Mouse (Mus musculus) NIH3T3 (cell line): ENCODE results near the gene Aadacl3.

Experiments used
- DNase-seq: peaks from one replicate; pipeline ENCODE4 v3.0.0-alpha.2; 2012; ENCODE audit warnings: low read depth

The Aadacl3 gene

DNA sequence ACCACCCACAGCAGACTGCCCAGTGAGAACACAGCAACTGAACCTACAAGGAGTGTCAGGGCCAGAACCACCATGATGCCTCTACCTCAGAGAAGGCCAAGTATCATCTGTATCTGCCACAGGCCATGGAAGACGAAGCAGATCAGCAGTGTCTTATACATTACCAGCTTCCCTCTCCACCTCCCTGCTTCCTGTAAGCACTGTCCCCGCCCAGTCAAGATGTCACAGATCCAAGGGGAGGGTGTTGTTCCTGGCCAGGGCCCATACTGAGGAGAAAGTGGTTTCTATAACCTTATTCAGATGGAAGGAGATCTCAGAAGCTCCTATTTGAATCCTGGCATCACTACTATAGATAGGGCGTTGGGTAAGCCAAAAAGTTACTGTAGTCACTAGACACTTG lies at the start of gene Aadacl3:
Aadacl3 (minus strand) TSS at position 101 of the 400 bp plus-strand sequence.
- no peak for DNase-seq

GRCm38 (mm10) chr4:144506518-144506917 lies 43.0 kb upstream of the Aadacl3 start:
- peak; percentile 15 for DNase-seq

- no peak for DNase-seq
Observed at GRCm38 (mm10) chr4:144493331-144493730, 29.8 kb upstream of the Aadacl3 start.

DNA sequence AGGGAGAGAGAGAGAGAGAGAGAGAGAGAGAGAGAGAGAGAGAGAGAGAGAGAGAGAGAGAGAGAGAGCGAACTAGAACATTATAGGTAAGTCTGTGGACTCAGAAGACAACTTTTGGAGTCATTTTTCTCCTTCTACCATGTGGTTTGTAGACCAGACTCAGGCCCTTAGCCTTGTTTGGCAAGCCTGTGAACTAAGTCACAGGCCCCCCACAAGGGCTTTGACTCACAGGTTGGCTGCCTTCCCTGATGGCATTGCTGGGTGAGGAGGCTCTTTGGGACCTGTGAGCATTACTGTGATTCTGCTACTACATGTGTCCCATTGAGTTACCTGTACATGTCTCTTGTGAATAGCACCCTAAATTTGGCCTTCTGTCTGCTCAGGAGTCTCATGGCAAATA lies 4.5 kb upstream of the Aadacl3 start:
- peak; percentile 3 for DNase-seq

DNA sequence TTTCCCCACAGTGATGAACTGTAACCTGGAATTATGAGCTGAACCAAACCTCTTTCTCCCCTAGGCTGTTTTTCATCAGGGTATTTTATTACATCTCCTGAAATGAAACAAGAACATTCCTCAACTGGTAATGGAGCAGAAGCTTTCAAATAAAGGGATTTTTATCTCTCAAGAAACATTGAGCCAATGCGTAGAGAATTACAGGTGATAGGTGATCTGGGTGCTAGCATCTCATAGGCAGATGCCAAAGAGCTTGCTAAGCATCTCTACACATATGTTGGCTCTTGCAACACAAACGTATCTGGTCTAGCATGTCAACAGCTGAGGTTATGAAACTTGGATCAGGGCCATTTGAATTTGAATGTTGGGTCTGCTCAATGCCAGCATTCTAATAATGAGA lies 1.6 kb upstream of the Aadacl3 start:
- no peak for DNase-seq

DNA sequence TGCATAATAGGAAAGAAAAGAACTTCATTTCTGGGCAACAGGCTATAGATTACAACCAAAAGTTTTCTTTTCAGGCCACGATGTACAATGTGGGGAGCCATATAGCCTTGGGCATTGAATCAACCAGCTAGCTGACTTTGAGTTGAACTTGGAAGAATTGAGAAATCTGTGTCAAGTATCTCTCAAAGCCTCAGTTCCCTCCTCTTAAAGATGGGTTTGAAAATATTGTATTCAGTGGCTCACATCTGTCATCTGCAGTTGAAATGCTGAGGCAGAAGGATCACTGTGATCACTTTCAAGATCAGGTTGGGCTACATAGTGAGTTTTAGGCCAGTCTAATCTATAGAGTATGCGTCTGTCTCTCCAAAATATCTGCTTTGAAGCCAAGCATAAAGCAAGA lies 10.3 kb downstream of the Aadacl3 start, which contains the start of gene Gm9944:
Gm9944 (minus strand) TSS at position 101 of the 400 bp plus-strand sequence.
- DNase-seq: no peak

DNA sequence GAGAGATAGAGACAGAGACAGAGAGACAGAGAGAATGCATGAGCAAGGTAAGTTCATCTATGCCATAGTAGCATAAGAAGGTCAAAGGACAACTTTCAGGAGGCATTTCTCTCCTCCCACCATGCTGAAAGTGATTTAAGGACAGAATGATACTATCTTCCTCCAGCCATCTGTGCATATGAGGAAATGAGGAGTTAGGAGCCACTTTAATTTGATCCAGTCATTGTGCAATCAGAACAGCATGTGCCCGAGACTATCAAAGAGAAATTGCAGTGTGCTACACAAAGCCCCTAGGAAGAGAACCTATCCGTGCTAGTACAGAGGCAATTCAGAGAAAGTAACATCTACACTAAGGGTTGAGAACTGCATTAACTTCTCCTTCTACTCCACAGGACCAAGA lies 15.0 kb downstream of the Aadacl3 start:
- DNase-seq: no peak

GRCm38 (mm10) chr4:144441582-144441981 lies 22.0 kb downstream of the Aadacl3 start:
- no peak for DNase-seq

GRCm38 (mm10) chr4:144441095-144441494 lies 22.5 kb downstream of the Aadacl3 start:
- DNase-seq: no peak

DNA sequence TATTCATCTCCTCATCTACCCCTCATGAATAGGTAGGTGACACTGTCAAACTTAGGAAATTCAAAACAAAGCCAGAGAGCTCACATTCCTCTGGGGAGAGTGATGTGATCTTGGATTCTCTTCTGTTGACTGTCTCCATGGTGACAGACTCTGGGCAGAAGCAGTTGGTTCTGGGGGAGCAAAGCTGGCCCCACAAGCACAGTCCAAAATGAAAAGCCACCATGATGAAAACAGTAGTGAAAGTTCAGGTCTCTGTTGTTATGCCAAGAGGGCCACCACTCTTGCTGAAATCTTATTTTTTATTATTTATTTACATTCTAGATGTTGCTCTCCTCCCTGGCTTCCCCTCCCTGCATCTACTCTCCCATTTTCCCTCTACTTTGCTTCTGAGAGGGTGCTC lies 24.9 kb downstream of the Aadacl3 start, which contains the start of gene 1700012P22Rik:
1700012P22Rik (minus strand) TSS at position 101 of the 400 bp plus-strand sequence.
- DNase-seq: no peak

DNA sequence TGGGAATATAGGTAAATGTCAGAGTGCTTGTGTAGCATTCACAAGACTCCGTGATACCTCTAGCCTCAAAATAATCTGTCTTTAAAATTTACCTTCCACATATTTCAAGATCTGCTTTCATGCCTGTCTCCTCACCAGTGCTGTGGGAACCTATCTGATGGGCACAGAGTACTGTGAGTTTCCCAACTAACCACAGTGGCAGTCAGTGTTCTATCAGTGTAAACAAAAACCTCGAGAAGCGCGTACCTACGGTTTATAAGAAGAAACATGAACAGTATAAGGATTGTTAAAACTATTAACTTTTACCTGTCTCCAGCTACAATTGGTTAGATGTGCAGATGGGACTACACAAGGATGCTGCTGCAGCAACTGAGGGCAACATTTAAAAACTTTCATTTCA lies 30.3 kb downstream of the Aadacl3 start:
- no peak for DNase-seq

- DNase-seq: no peak
Observed at GRCm38 (mm10) chr4:144430723-144431122, 32.8 kb downstream of the Aadacl3 start.

DNA sequence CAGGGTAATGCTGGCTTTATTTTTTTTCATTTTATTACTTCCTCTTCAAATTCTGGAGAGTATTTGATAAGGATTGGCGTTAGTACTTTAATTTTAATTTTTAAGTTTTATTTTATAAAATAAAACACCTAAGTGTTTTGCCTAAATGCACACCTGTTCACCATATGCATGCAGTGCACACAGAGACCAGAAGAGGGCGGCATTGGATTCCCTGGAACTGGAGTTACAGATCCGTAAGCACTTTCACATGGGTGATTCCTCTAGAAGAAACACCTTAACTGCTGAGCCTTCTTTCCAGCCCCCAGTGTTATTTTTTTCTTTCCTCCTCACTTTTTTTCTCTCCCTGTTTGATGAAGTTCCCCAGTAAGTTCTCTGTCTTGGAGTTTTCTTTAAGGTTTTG lies 34.7 kb downstream of the Aadacl3 start:
- DNase-seq: peak; percentile 52

GRCm38 (mm10) chr4:144424590-144424989 lies 39.0 kb downstream of the Aadacl3 start:
- DNase-seq: no peak

GRCm38 (mm10) chr4:144420644-144421043 lies 42.9 kb downstream of the Aadacl3 start:
- no peak for DNase-seq

DNA sequence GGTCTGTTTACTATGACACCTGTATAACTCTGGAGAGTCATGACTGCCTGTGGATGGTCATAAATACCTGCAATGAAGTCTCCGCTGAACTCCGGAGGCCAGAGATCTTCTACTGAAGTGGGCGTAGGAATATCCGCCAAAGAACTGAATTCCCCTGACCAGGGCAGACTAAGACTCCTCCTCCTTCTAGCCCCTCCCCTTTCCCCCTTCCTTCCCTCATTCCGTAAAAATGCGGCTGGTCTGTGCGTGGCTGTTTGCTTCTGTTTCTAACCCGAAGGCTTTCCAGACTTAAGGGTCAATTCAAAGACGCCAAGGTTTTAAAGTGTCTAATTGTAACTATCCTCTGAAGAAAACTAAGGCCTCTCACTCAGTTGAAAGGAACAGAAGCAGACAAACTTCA lies 55.3 kb downstream of the Aadacl3 start, which contains the start of gene Pramef12:
Pramef12 (minus strand) TSS at position 175 of the 400 bp plus-strand sequence.
- no peak for DNase-seq

- DNase-seq: no peak
Observed at GRCm38 (mm10) chr4:144406261-144406660, 57.3 kb downstream of the Aadacl3 start.

- DNase-seq: no peak
Observed at GRCm38 (mm10) chr4:144404456-144405086, 59.0 kb downstream of the Aadacl3 start.
